Mouse (Mus musculus): ENCODE measurements around the gene Mapkapk2.
A peak's percentile ranks its signal among the peaks of the same experiment; 100 is the strongest.

DNA sequence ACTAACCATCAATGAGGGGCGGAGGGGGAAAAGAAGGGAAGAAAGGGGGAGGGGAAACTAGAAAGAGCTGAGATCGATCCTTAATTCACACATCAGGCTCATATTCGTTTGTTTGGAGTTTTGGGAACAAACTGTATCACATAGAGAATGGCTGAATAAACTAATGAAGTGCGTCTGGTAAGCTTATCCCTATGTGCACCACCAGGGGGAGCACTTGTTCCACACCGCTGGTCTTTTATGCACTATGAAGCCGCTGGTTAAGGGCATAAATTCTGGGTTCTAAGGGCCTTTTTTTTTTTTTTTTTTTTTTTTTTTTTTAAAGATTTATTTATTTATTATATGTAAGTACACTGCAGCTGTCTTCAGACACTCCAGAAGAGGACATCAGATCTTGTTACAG lies 18.3 kb upstream of the Mapkapk2 start:
- no peak for TF ChIP-seq ZMIZ1 (IDR thresholded peaks at IDR 0.05; ENCODE audit: low read depth, low read length)
- TF ChIP-seq CTCF (IDR thresholded peaks at IDR 0.05 in 2 of 3, conservative IDR thresholded peaks at IDR 0.05 in 1 of 3; ENCODE audit: control insufficient read depth in 1 of 3, insufficient read depth in 1 of 3, low read depth in 2 of 3, low read length in 3 of 3, poor library complexity in 1 of 3, severe bottlenecking in 1 of 3) = peak; percentile 84 to 87 (median 87)
- TF ChIP-seq KAT2A (conservative IDR thresholded peaks at IDR 0.05; ENCODE audit: low read depth, low read length) = no peak
- peak; percentile 85 for TF ChIP-seq RAD21 (IDR thresholded peaks at IDR 0.05; ENCODE audit: low read depth, low read length)
- no peak for TF ChIP-seq BHLHE40 (IDR thresholded peaks at IDR 0.05; ENCODE audit: borderline replicate concordance, low read depth, low read length)
- TF ChIP-seq POLR2A (IDR thresholded peaks at IDR 0.05; ENCODE audit: control insufficient read depth in 1 of 2, insufficient read depth in 1 of 2, low read depth in 1 of 2, low read length in 2 of 2, poor library complexity in 1 of 2) = no peak
- no peak for TF ChIP-seq MAFK (IDR thresholded peaks at IDR 0.05; ENCODE audit: borderline replicate concordance, low read depth, low read length)
- TF ChIP-seq POLR2AphosphoS5 (IDR thresholded peaks at IDR 0.05; ENCODE audit: borderline replicate concordance, low read depth, low read length) = no peak
- TF ChIP-seq TAL1 (IDR thresholded peaks at IDR 0.05; ENCODE audit: low read length) = no peak
- no peak for TF ChIP-seq CHD2 (IDR thresholded peaks at IDR 0.05; ENCODE audit: low read length)
- no peak for TF ChIP-seq MAX (IDR thresholded peaks at IDR 0.05; ENCODE audit: low read length)
- TF ChIP-seq USF1 (IDR thresholded peaks at IDR 0.05; ENCODE audit: low read depth, low read length) = no peak
